Mouse (Mus musculus) frontal cortex, adult (tissue): ENCODE data around the gene Gse1.

ENCODE experiments used
- ATAC-seq: cut with Nextera tagmentation; 2 replicates; pipeline ENCODE4 v1.9.2; 2017; ENCODE audit warnings: mild to moderate bottlenecking, moderate library complexity, mixed read lengths; ENCODE audit not compliant: low TSS enrichment

Gene Gse1

GRCm38 (mm10) chr8:120569939-120570715 lies 341.9 kb downstream of the Gse1 start:
- peak; percentile 55 for ATAC-seq

- ATAC-seq, result no peak
These were observed 343.3 kb downstream of the Gse1 start for GRCm38 (mm10) chr8:120571561-120571960.

- ATAC-seq, result peak; percentile 53
These were observed 344.3 kb downstream of the Gse1 start for GRCm38 (mm10) chr8:120572534-120572933.

GRCm38 (mm10) chr8:120573866-120574265 lies 345.6 kb downstream of the Gse1 start:
- ATAC-seq, result no peak

- no peak for ATAC-seq
These were observed 346.7 kb downstream of the Gse1 start for GRCm38 (mm10) chr8:120574941-120575340.

GRCm38 (mm10) chr8:120575801-120576200 lies 347.5 kb downstream of the Gse1 start:
- ATAC-seq, result no peak

- ATAC-seq, result no peak
These were observed 349.6 kb downstream of the Gse1 start for GRCm38 (mm10) chr8:120577821-120578220.

GRCm38 (mm10) chr8:120580336-120581000 lies 352.2 kb downstream of the Gse1 start:
- no peak for ATAC-seq

GRCm38 (mm10) chr8:120581329-120581728 lies 353.1 kb downstream of the Gse1 start:
- ATAC-seq, result no peak

GRCm38 (mm10) chr8:120581811-120582210 lies 353.6 kb downstream of the Gse1 start:
- ATAC-seq, result no peak

GRCm38 (mm10) chr8:120585521-120585920 lies 357.3 kb downstream of the Gse1 start:
- ATAC-seq, result no peak

- peak; percentile 98 for ATAC-seq
These were observed 360.9 kb downstream of the Gse1 start, which contains the start of gene Gins2 for GRCm38 (mm10) chr8:120588908-120589771. Gene Gins2, minus strand, starts transcription at chr8:120589304.

- no peak for ATAC-seq
These were observed 361.7 kb downstream of the Gse1 start for GRCm38 (mm10) chr8:120589921-120590320.

- no peak for ATAC-seq
These were observed 363.5 kb downstream of the Gse1 start for GRCm38 (mm10) chr8:120591587-120592292.

GRCm38 (mm10) chr8:120594571-120594970 lies 366.3 kb downstream of the Gse1 start:
- ATAC-seq, result no peak

- ATAC-seq, result 0 out of 2 replicates have a peak, but pooled peaks have one; percentile 32
These were observed 367.7 kb downstream of the Gse1 start for GRCm38 (mm10) chr8:120595963-120596362.

- ATAC-seq, result peak; percentile 90
These were observed 370.3 kb downstream of the Gse1 start for GRCm38 (mm10) chr8:120598579-120598978.

- no peak for ATAC-seq
These were observed 371.2 kb downstream of the Gse1 start for GRCm38 (mm10) chr8:120599504-120599903.

GRCm38 (mm10) chr8:120602672-120603071 lies 374.4 kb downstream of the Gse1 start:
- no peak for ATAC-seq

GRCm38 (mm10) chr8:120607460-120607859 lies 379.2 kb downstream of the Gse1 start:
- no peak for ATAC-seq

GRCm38 (mm10) chr8:120607885-120608284 lies 379.6 kb downstream of the Gse1 start:
- peak; percentile 75; the same call in 1 of the 2 replicates for ATAC-seq
